Mouse (Mus musculus) stomach, embryonic 15.5 days (tissue): ENCODE results near the gene Pde8b. TPM values are rescaled to one million over a fixed set of nuclear protein-coding genes. Genes with fewer than 3 reads are reported as not detected.
A peak's percentile ranks its signal among the peaks of the same experiment; 100 is the strongest.

ENCODE experiments used
- ATAC-seq: fragments of 200-750 bp; cut with Nextera tagmentation; 2 replicates; pipeline ENCODE4 v1.8.0; 2017; ENCODE audit warnings: low read depth, moderate number of reproducible peaks, moderate TSS enrichment; ENCODE audit not compliant: insufficient read depth, low FRiP score
- H3K27ac ChIP-seq: fragments of 300-500 bp; sonication (generic); 2 replicates; pipeline ENCODE4 v1.5.1; 2015; ENCODE audit warnings: mild to moderate bottlenecking, inconsistent platforms
- H3K27me3 ChIP-seq: fragments of 300-500 bp; sonication (generic); replicated peaks from 2 replicates; pipeline ENCODE4 v1.6.1; 2015; ENCODE audit warnings: inconsistent platforms
- H3K36me3 ChIP-seq: fragments of 300-500 bp; sonication (generic); 2 replicates; pipeline ENCODE4 v1.6.1; 2015; ENCODE audit warnings: inconsistent platforms
- H3K4me1 ChIP-seq: fragments of 300-500 bp; sonication (generic); 2 replicates; pipeline ENCODE4 v1.6.1; 2015; ENCODE audit warnings: inconsistent platforms
- H3K4me2 ChIP-seq: fragments of 300-500 bp; sonication (generic); 2 replicates; pipeline ENCODE4 v1.6.1; 2015; ENCODE audit warnings: mild to moderate bottlenecking, inconsistent platforms
- H3K4me3 ChIP-seq: fragments of 300-500 bp; sonication (generic); replicated peaks from 2 replicates; pipeline ENCODE4 v1.5.1; 2015; ENCODE audit warnings: inconsistent platforms
- H3K9ac ChIP-seq: fragments of 300-500 bp; sonication (generic); 2 replicates; pipeline ENCODE4 v1.6.1; 2015; ENCODE audit warnings: inconsistent platforms
- H3K9me3 ChIP-seq: fragments of 300-500 bp; sonication (generic); 2 replicates; pipeline ENCODE4 v1.6.1; 2016; ENCODE audit warnings: inconsistent platforms
- WGBS: fragments of 180-500 bp; shearing (Covaris S2); methylation state at CpG from one replicate; pipeline ENCODE4 v1.1.7; 2015; 5-methylcytosine and 5-hydroxymethylcytosine counted together
- polyA plus RNA-seq: library from polyadenylated mRNA; unstranded; fragments of >200 nt; fragmentation: Nextera tagmentation; extraction: Ambion mirVana; gene quantifications from 2 replicates; pipeline ENCODE4 v1.2.1, GENCODE M21; 2015

Gene Pde8b
- polyA plus RNA-seq, 1 experiment from 2014 or later = 7.4 TPM

- WGBS = 88% methylated on average over 10 of the region's 10 CpGs
- Histone ChIP-seq H3K4me1 (peaks cover 3% of the 10 kb centered on the region; the same call in 1 of the 2 replicates), H3K27me3 (no peaks in the 10 kb centered on the region), H3K4me2 (no peak overlapping the region), H3K9ac (no peak overlapping the region), H3K9me3 (no peaks in the 10 kb centered on the region), H3K4me3 (no peak overlapping the region), H3K27ac (no peak overlapping the region), H3K36me3 (no peaks in the 10 kb centered on the region)
- ATAC-seq = no peak
Measured at GRCm38 (mm10) chr13:95126801-95127200, 123.3 kb downstream of the Pde8b start.

GRCm38 (mm10) chr13:95125546-95126215 lies 124.5 kb downstream of the Pde8b start:
- H3K4me1 ChIP-seq = peaks cover 3% of the 10 kb centered on the region; the same call in 1 of the 2 replicates
- H3K27ac ChIP-seq = no peak overlapping the region
- H3K36me3 ChIP-seq = no peaks in the 10 kb centered on the region
- no peak overlapping the region for H3K4me2 ChIP-seq
- no peak for ATAC-seq
- H3K27me3 ChIP-seq = no peaks in the 10 kb centered on the region
- no peak overlapping the region for H3K9ac ChIP-seq
- H3K4me3 ChIP-seq = no peak overlapping the region
- WGBS = 87% methylated on average over 4 of the region's 4 CpGs
- no peaks in the 10 kb centered on the region for H3K9me3 ChIP-seq

GRCm38 (mm10) chr13:95120570-95120969 lies 129.6 kb downstream of the Pde8b start:
- 80% methylated on average over 4 of the region's 4 CpGs for WGBS

GRCm38 (mm10) chr13:95113763-95114162 lies 136.4 kb downstream of the Pde8b start:
- H3K4me1 ChIP-seq = 0 out of 2 replicates have a peak, but pooled peaks cover 3% of the 10 kb centered on the region
- peak overlapping the region; percentile 83 for H3K27ac ChIP-seq
- ATAC-seq = peak; percentile 98
- H3K4me3 ChIP-seq = no peak overlapping the region
- H3K9ac ChIP-seq = no peak overlapping the region
- WGBS = 24% methylated on average over 5 of the region's 5 CpGs
- H3K4me2 ChIP-seq = no peak overlapping the region
- no peaks in the 10 kb centered on the region for H3K9me3 ChIP-seq
- no peaks in the 10 kb centered on the region for H3K27me3 ChIP-seq
- H3K36me3 ChIP-seq = no peaks in the 10 kb centered on the region

More at GRCm38 (mm10) chr13:95120570-95120969, 129.6 kb downstream of the Pde8b start:
- no peak overlapping the region for H3K4me2 ChIP-seq
- no peak overlapping the region for H3K27ac ChIP-seq
- no peak overlapping the region for H3K4me3 ChIP-seq
- peaks cover 1% of the 10 kb centered on the region; the same call in 1 of the 2 replicates for H3K4me1 ChIP-seq
- H3K9ac ChIP-seq = no peak overlapping the region
- ATAC-seq = no peak
- no peaks in the 10 kb centered on the region for H3K9me3 ChIP-seq
- H3K36me3 ChIP-seq = no peaks in the 10 kb centered on the region
- no peaks in the 10 kb centered on the region for H3K27me3 ChIP-seq

- Histone ChIP-seq H3K4me3 (no peak overlapping the region), H3K27ac (no peak overlapping the region), H3K36me3 (no peaks in the 10 kb centered on the region), H3K9ac (no peak overlapping the region), H3K4me1 (0 out of 2 replicates have a peak, but pooled peaks cover 3% of the 10 kb centered on the region), H3K9me3 (no peaks in the 10 kb centered on the region), H3K27me3 (no peaks in the 10 kb centered on the region), H3K4me2 (no peak overlapping the region)
- no peak for ATAC-seq
- 48% methylated on average over 3 of the region's 3 CpGs for WGBS
Measured at GRCm38 (mm10) chr13:95109555-95109954, 140.6 kb downstream of the Pde8b start.

- H3K27me3 ChIP-seq = no peaks in the 10 kb centered on the region
- no peak overlapping the region for H3K4me2 ChIP-seq
- H3K4me1 ChIP-seq = 0 out of 2 replicates have a peak, but pooled peaks cover 3% of the 10 kb centered on the region
- H3K36me3 ChIP-seq = no peaks in the 10 kb centered on the region
- no peak overlapping the region for H3K4me3 ChIP-seq
- no peak overlapping the region for H3K27ac ChIP-seq
- H3K9me3 ChIP-seq = no peaks in the 10 kb centered on the region
- ATAC-seq = no peak
- WGBS = 49% methylated on average over 7 of the region's 7 CpGs
- H3K9ac ChIP-seq = no peak overlapping the region
Measured at GRCm38 (mm10) chr13:95108035-95108434, 142.1 kb downstream of the Pde8b start.

- H3K4me2 ChIP-seq = no peak overlapping the region
- no peaks in the 10 kb centered on the region for H3K4me1 ChIP-seq
- no peaks in the 10 kb centered on the region for H3K27me3 ChIP-seq
- H3K4me3 ChIP-seq = no peak overlapping the region
- H3K27ac ChIP-seq = no peak overlapping the region
- no peaks in the 10 kb centered on the region for H3K36me3 ChIP-seq
- 62% methylated on average over 4 of the region's 4 CpGs for WGBS
- H3K9me3 ChIP-seq = no peaks in the 10 kb centered on the region
- no peak for ATAC-seq
- H3K9ac ChIP-seq = no peak overlapping the region
Measured at GRCm38 (mm10) chr13:95104865-95105264, 145.3 kb downstream of the Pde8b start.

- Histone ChIP-seq H3K27ac (no peak overlapping the region), H3K9ac (no peak overlapping the region), H3K27me3 (no peaks in the 10 kb centered on the region), H3K4me2 (no peak overlapping the region), H3K4me3 (no peak overlapping the region), H3K9me3 (no peaks in the 10 kb centered on the region), H3K36me3 (no peaks in the 10 kb centered on the region), H3K4me1 (0 out of 2 replicates have a peak, but pooled peaks cover 6% of the 10 kb centered on the region)
- no peak for ATAC-seq
- WGBS = 65% methylated on average over 4 of the region's 4 CpGs
Measured at GRCm38 (mm10) chr13:95102985-95103590, 147.0 kb downstream of the Pde8b start.

GRCm38 (mm10) chr13:95101315-95101714 lies 148.8 kb downstream of the Pde8b start:
- Histone ChIP-seq H3K27me3 (no peaks in the 10 kb centered on the region), H3K4me2 (no peak overlapping the region), H3K27ac (no peak overlapping the region), H3K4me3 (no peak overlapping the region), H3K4me1 (0 out of 2 replicates have a peak, but pooled peaks cover 6% of the 10 kb centered on the region), H3K9ac (no peak overlapping the region), H3K36me3 (no peaks in the 10 kb centered on the region), H3K9me3 (no peaks in the 10 kb centered on the region)
- ATAC-seq = no peak
- WGBS = 90% methylated on average over 8 of the region's 8 CpGs

GRCm38 (mm10) chr13:95098931-95099720 lies 151.0 kb downstream of the Pde8b start:
- no peak for ATAC-seq
- Histone ChIP-seq H3K27ac (no peak overlapping the region), H3K4me3 (no peak overlapping the region), H3K9me3 (no peaks in the 10 kb centered on the region), H3K36me3 (no peaks in the 10 kb centered on the region), H3K4me2 (no peak overlapping the region), H3K4me1 (0 out of 2 replicates have a peak, but pooled peaks cover 6% of the 10 kb centered on the region), H3K27me3 (no peaks in the 10 kb centered on the region), H3K9ac (no peak overlapping the region)
- 44% methylated on average over 8 of the region's 8 CpGs for WGBS

GRCm38 (mm10) chr13:95096646-95097045 lies 153.5 kb downstream of the Pde8b start:
- no peaks in the 10 kb centered on the region for H3K36me3 ChIP-seq
- H3K27me3 ChIP-seq = no peaks in the 10 kb centered on the region
- no peak overlapping the region for H3K27ac ChIP-seq
- 50% methylated on average over 3 of the region's 3 CpGs for WGBS
- H3K4me3 ChIP-seq = no peak overlapping the region
- H3K9ac ChIP-seq = no peak overlapping the region
- H3K4me2 ChIP-seq = no peak overlapping the region
- no peak for ATAC-seq
- 0 out of 2 replicates have a peak, but pooled peaks cover 6% of the 10 kb centered on the region for H3K4me1 ChIP-seq
- H3K9me3 ChIP-seq = no peaks in the 10 kb centered on the region

GRCm38 (mm10) chr13:95095860-95096259 lies 154.3 kb downstream of the Pde8b start:
- H3K9ac ChIP-seq = no peak overlapping the region
- H3K27me3 ChIP-seq = no peaks in the 10 kb centered on the region
- WGBS = 75% methylated on average over 10 of the region's 10 CpGs
- H3K27ac ChIP-seq = no peak overlapping the region
- H3K36me3 ChIP-seq = no peaks in the 10 kb centered on the region
- ATAC-seq = no peak
- no peaks in the 10 kb centered on the region for H3K9me3 ChIP-seq
- 0 out of 2 replicates have a peak, but pooled peaks cover 6% of the 10 kb centered on the region for H3K4me1 ChIP-seq
- no peak overlapping the region for H3K4me3 ChIP-seq
- H3K4me2 ChIP-seq = no peak overlapping the region
